Mouse (Mus musculus) intestine, embryonic 15.5 days (tissue): ENCODE measurements around the gene Camkv. TPM values are rescaled to one million over a fixed set of nuclear protein-coding genes. Genes with fewer than 3 reads are reported as not detected.
A peak's percentile ranks its signal among the peaks of the same experiment; 100 is the strongest.

ENCODE experiments used
- ATAC-seq: fragments of 200-750 bp; cut with Nextera tagmentation; 2 replicates; pipeline ENCODE4 v1.8.0; 2017; ENCODE audit warnings: moderate TSS enrichment, moderate library complexity
- H3K27ac ChIP-seq: fragments of 300-500 bp; sonication (generic); 2 replicates; pipeline ENCODE4 v1.5.1; 2015; ENCODE audit warnings: mild to moderate bottlenecking, inconsistent platforms
- H3K27me3 ChIP-seq: fragments of 300-500 bp; sonication (generic); replicated peaks from 2 replicates; pipeline ENCODE4 v1.6.1; 2015; ENCODE audit warnings: inconsistent platforms
- H3K36me3 ChIP-seq: fragments of 300-500 bp; sonication (generic); 2 replicates; pipeline ENCODE4 v1.6.1; 2015; ENCODE audit warnings: inconsistent platforms
- H3K4me1 ChIP-seq: fragments of 300-500 bp; sonication (generic); replicated peaks from 2 replicates; pipeline ENCODE4 v1.6.1; 2015; ENCODE audit warnings: inconsistent platforms
- H3K4me2 ChIP-seq: fragments of 300-500 bp; sonication (generic); replicated peaks from 2 replicates; pipeline ENCODE4 v1.6.1; 2015; ENCODE audit warnings: mild to moderate bottlenecking, inconsistent platforms
- H3K4me3 ChIP-seq: fragments of 300-500 bp; sonication (generic); replicated peaks from 2 replicates; pipeline ENCODE4 v1.5.1; 2015; ENCODE audit warnings: inconsistent platforms
- H3K9ac ChIP-seq: fragments of 300-500 bp; sonication (generic); 2 replicates; pipeline ENCODE4 v1.6.1; 2015; ENCODE audit warnings: inconsistent platforms
- H3K9me3 ChIP-seq: fragments of 300-500 bp; sonication (generic); 2 replicates; pipeline ENCODE4 v1.6.1; 2016; ENCODE audit warnings: inconsistent platforms
- WGBS: fragments of 180-500 bp; shearing (Covaris S2); methylation state at CpG from one replicate; pipeline ENCODE4 v1.1.7; 2015; 5-methylcytosine and 5-hydroxymethylcytosine counted together
- polyA plus RNA-seq: library from polyadenylated mRNA; unstranded; fragments of >200 nt; fragmentation: Nextera tagmentation; extraction: Ambion mirVana; gene quantifications from 2 replicates; pipeline ENCODE4 v1.2.1, GENCODE M21; 2015

Gene Camkv
- polyA plus RNA-seq, 1 experiment from 2014 or later, result 2.2 TPM

- Histone ChIP-seq H3K36me3 (no peaks in the 10 kb centered on the region), H3K27ac (peak overlapping the region; percentile 99), H3K4me2 (peak overlapping the region; percentile 87), H3K9me3 (no peaks in the 10 kb centered on the region), H3K4me3 (peak overlapping the region; percentile 79), H3K4me1 (peaks cover 42% of the 10 kb centered on the region), H3K27me3 (no peaks in the 10 kb centered on the region), H3K9ac (peak overlapping the region; percentile 77)
- WGBS, result 45% methylated on average over 9 of the region's 9 CpGs
- ATAC-seq, result no peak
Measured at GRCm38 (mm10) chr9:107984754-107985055, 49.2 kb downstream of the Camkv start.

DNA sequence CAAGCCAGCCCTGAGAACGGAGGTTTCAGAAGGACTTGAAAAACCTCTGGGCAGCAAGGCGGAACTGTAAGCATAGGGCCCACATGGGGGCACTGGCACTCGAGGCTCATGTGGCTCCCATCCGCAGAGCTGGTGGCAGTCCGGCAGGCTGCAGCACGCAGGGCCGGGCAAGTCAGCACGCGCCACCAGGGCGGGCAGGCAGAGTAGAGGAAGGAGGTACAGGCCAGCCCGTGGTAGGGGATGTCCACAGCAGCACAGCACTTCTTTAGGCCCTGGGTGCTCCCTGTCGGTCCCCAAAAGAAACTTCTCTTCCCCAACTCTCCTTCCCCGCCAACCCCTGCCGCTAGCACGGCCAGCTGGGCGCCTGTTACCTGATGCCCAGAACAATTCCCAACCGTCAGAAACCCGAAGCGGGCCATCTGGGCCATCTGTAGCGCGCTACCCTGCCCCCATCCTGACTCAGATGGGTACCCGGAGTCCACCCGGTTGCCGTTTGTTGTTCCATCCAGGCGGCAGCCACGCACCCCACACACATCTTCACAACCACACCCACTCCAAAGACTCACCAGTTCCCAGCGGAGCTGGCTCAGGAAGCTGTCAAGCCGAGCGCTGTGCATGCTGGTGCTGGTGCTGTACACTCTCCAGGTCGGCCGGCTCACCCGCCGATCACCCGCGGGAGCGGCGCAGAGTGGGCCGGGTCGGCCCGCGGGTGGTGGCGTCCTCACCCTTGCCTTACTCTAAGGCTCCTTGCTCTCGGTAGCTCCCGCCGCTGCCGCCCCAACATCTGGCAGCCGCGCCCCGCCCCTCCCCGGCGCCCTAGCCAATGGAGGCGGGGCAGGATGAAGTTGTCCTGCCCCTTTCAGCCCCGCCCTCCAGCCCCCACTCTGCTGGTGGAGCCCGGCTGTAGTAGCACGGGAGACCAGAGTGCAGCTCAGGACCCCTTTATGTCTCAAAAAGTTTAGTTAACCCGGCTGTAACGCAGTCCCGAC, 50.0 kb downstream of the Camkv start, which contains the start of gene Inka1:
Gene Inka1 (minus strand): TSS at position 749 of the 989 bp plus-strand sequence.
- Histone ChIP-seq H3K9ac (peak within 1 kb of the TSS; percentile 77), H3K36me3 (no peaks in the 10 kb centered on the region), H3K4me3 (peak within 1 kb of the TSS; percentile 79), H3K27ac (peak within 1 kb of the TSS; percentile 99), H3K27me3 (no peaks in the 10 kb centered on the region), H3K4me1 (peaks cover 42% of the 10 kb centered on the region), H3K9me3 (no peaks in the 10 kb centered on the region), H3K4me2 (peak within 1 kb of the TSS; percentile 87)
- WGBS, result under 1% methylated on average over 58 of the region's 58 CpGs
- peak; percentile 81 for ATAC-seq

- H3K27me3 ChIP-seq, result no peaks in the 10 kb centered on the region
- WGBS, result 3% methylated on average over 18 of the region's 18 CpGs
- peak overlapping the region; percentile 87 for H3K4me2 ChIP-seq
- H3K36me3 ChIP-seq, result no peaks in the 10 kb centered on the region
- peaks cover 33% of the 10 kb centered on the region for H3K4me1 ChIP-seq
- peak; percentile 58 for ATAC-seq
- peak overlapping the region; percentile 99 for H3K27ac ChIP-seq
- H3K9ac ChIP-seq, result no peak overlapping the region
- no peaks in the 10 kb centered on the region for H3K9me3 ChIP-seq
- peak overlapping the region; percentile 79 for H3K4me3 ChIP-seq
Measured at GRCm38 (mm10) chr9:107986376-107986775, 50.9 kb downstream of the Camkv start.

GRCm38 (mm10) chr9:107987950-107988349, 52.5 kb downstream of the Camkv start:
- H3K4me2 ChIP-seq, result no peak overlapping the region
- no peak overlapping the region for H3K27ac ChIP-seq
- H3K9ac ChIP-seq, result no peak overlapping the region
- no peaks in the 10 kb centered on the region for H3K9me3 ChIP-seq
- 66% methylated on average over 3 of the region's 3 CpGs for WGBS
- no peak for ATAC-seq
- no peaks in the 10 kb centered on the region for H3K27me3 ChIP-seq
- peaks cover 20% of the 10 kb centered on the region; the same call in 1 of the 2 replicates for H3K4me1 ChIP-seq
- no peaks in the 10 kb centered on the region for H3K36me3 ChIP-seq
- no peak overlapping the region for H3K4me3 ChIP-seq

DNA sequence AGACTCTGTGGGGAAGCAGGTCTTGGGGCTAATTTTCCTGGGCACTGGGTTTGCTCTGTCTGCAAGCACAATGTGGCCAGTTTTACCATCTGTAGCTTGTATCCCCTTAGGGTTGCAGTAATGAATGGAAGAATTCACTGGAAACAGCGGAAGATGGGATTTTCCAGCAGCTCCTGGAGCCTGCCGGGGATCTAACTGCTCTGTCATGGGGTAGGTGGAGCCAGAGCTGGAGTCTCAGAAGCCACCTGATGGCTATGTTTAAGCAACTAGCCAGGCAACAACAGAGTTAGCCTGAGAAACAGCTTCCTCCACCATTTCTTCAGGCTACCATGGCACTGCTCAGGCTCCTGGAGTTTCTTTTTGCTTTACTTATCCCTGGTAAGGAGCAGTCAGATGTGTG, 56.7 kb downstream of the Camkv start, which contains the start of gene Cdhr4:
Gene Cdhr4 (plus strand): TSS at position 301 of the 400 bp plus-strand sequence.
- 72% methylated on average over 2 of the region's 2 CpGs for WGBS
- no peaks in the 10 kb centered on the region for H3K4me1 ChIP-seq

GRCm38 (mm10) chr9:107993013-107993412, 57.5 kb downstream of the Camkv start:
- H3K36me3 ChIP-seq, result no peaks in the 10 kb centered on the region
- H3K9ac ChIP-seq, result no peak overlapping the region
- no peaks in the 10 kb centered on the region for H3K27me3 ChIP-seq
- no peak overlapping the region for H3K4me3 ChIP-seq
- no peak for ATAC-seq
- 87% methylated on average over 11 of the region's 11 CpGs for WGBS
- no peaks in the 10 kb centered on the region for H3K4me1 ChIP-seq
- no peak overlapping the region for H3K27ac ChIP-seq
- no peak overlapping the region for H3K4me2 ChIP-seq
- H3K9me3 ChIP-seq, result no peaks in the 10 kb centered on the region

More for the DNA sequence above, 56.7 kb downstream of the Camkv start, which contains the start of gene Cdhr4:
- Histone ChIP-seq H3K9me3 (no peaks in the 10 kb centered on the region), H3K9ac (no peak within 1 kb of the TSS), H3K36me3 (no peaks in the 10 kb centered on the region), H3K27ac (no peak within 1 kb of the TSS), H3K4me2 (no peak within 1 kb of the TSS), H3K4me3 (no peak within 1 kb of the TSS), H3K27me3 (no peaks in the 10 kb centered on the region)
- ATAC-seq, result no peak

DNA sequence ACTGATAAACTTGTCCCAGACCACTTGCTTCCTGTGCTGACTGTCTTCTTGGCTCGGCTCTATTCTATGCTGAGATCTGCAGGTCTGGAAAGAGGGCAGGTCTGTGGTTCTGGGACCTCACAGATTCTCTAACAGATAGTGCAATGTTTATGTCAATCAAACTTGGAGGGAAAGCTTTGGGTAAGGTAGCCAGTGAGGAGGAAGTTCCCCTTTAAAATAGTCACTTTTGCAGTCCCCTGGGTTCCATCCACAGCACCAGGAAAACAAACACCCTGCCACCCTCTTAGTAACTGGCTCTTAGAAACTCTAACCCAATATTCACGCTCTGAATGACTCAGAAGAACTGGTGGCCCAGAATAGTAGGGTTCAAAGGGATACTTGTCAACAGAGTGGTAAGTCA, 59.0 kb downstream of the Camkv start:
- H3K9ac ChIP-seq, result no peak overlapping the region
- H3K4me3 ChIP-seq, result no peak overlapping the region
- no peaks in the 10 kb centered on the region for H3K36me3 ChIP-seq
- H3K4me2 ChIP-seq, result no peak overlapping the region
- ATAC-seq, result no peak
- 46% methylated on average over 2 of the region's 2 CpGs for WGBS
- H3K4me1 ChIP-seq, result no peaks in the 10 kb centered on the region
- no peaks in the 10 kb centered on the region for H3K27me3 ChIP-seq
- no peak overlapping the region for H3K27ac ChIP-seq
- H3K9me3 ChIP-seq, result no peaks in the 10 kb centered on the region

DNA sequence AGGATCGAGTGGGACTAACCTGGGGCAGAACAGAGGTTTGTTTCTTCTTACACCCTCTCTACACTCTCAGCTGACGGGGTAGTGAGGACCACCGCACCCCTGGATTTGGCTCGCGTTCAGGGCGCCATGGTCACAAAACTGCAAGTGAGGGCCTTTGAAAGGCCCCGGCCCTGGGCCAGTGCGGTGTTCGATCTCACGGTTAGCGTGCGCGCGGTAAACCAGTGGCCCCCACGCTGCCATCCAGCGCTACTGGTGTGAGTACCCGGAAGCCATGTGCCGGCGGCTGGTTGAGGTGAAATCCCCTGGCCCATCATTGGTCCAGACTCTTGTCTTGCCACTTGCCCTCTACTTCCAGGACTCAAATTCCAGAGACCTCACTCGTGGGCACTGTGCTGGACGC, 60.0 kb downstream of the Camkv start:
- Histone ChIP-seq H3K4me1 (no peaks in the 10 kb centered on the region), H3K36me3 (no peaks in the 10 kb centered on the region), H3K4me3 (no peak overlapping the region), H3K27me3 (no peaks in the 10 kb centered on the region), H3K9ac (no peak overlapping the region), H3K27ac (no peak overlapping the region), H3K9me3 (no peaks in the 10 kb centered on the region), H3K4me2 (no peak overlapping the region)
- WGBS, result 95% methylated on average over 21 of the region's 21 CpGs
- ATAC-seq, result no peak

GRCm38 (mm10) chr9:107996049-107996448, 60.6 kb downstream of the Camkv start, which contains the start of gene Gm20662:
Gm20662 (plus strand) TSS chr9:107996349.
- Histone ChIP-seq H3K4me3 (no peak within 1 kb of the TSS), H3K4me2 (no peak within 1 kb of the TSS), H3K27ac (no peak within 1 kb of the TSS), H3K9ac (no peak within 1 kb of the TSS), H3K36me3 (no peaks in the 10 kb centered on the region), H3K9me3 (no peaks in the 10 kb centered on the region), H3K4me1 (no peaks in the 10 kb centered on the region), H3K27me3 (no peaks in the 10 kb centered on the region)
- 85% methylated on average over 5 of the region's 5 CpGs for WGBS
- ATAC-seq, result no peak

Other genes with a start within 250 kb of the Camkv start
- gene Sema3f, start 225.2 kb upstream of the Camkv start, polyA plus RNA-seq, result 8.9 and 11.2 TPM in 2 replicates
- 153 and 154 TPM in 2 replicates for gene Rbm5, start 164.7 kb upstream of the Camkv start, polyA plus RNA-seq
- gene Rbm6, start 62.4 kb upstream of the Camkv start, polyA plus RNA-seq, result 67.2 and 70.5 TPM in 2 replicates
- gene Mon1a, start 47.5 kb upstream of the Camkv start, polyA plus RNA-seq, result 18.5 and 20.7 TPM in 2 replicates
- gene Mst1r, start 28.8 kb upstream of the Camkv start, polyA plus RNA-seq, result 11.4 and 14.2 TPM in 2 replicates
- not detected in 2 replicates for gene Actl11, start 7.2 kb upstream of the Camkv start, polyA plus RNA-seq
- 17.7 and 17.9 TPM in 2 replicates for gene Traip, start 14.5 kb downstream of the Camkv start, polyA plus RNA-seq
- 29.9 and 32.4 TPM in 2 replicates for gene Uba7, start 39.8 kb downstream of the Camkv start, polyA plus RNA-seq
- gene Gm20661, start 47.4 kb downstream of the Camkv start, polyA plus RNA-seq, result 5.7 and 7.2 TPM in 2 replicates
- 40.3 and 41.8 TPM in 2 replicates for gene Inka1, start 50.2 kb downstream of the Camkv start, polyA plus RNA-seq
- 8.4 and 9.4 TPM in 2 replicates for gene Cdhr4, start 56.8 kb downstream of the Camkv start, polyA plus RNA-seq
- 0.10 and 0.42 TPM in 2 replicates for gene Gm20662, start 60.7 kb downstream of the Camkv start, polyA plus RNA-seq
- 41.7 and 42.1 TPM in 2 replicates for gene Ip6k1, start 66.8 kb downstream of the Camkv start, polyA plus RNA-seq
- gene Gmppb, start 113.6 kb downstream of the Camkv start, polyA plus RNA-seq, result 61.8 and 79.2 TPM in 2 replicates
- gene Amigo3, start 117.5 kb downstream of the Camkv start, polyA plus RNA-seq, result 3.1 and 3.2 TPM in 2 replicates
- gene Mst1, start 144.8 kb downstream of the Camkv start, polyA plus RNA-seq, result 0.98 and 2.2 TPM in 2 replicates
- 18.6 and 23.7 TPM in 2 replicates for gene Rnf123, start 147.7 kb downstream of the Camkv start, polyA plus RNA-seq
- gene Apeh, start 158.9 kb downstream of the Camkv start, polyA plus RNA-seq, result 76.5 and 96.8 TPM in 2 replicates